Mouse (Mus musculus): ENCODE measurements around the gene Slc9a9. TPM values are rescaled to one million over a fixed set of nuclear protein-coding genes. Genes with fewer than 3 reads are reported as not detected.

Slc9a9 gene
- polyA plus RNA-seq, 1 experiment from 2014 or later, result 4.9 TPM

DNA sequence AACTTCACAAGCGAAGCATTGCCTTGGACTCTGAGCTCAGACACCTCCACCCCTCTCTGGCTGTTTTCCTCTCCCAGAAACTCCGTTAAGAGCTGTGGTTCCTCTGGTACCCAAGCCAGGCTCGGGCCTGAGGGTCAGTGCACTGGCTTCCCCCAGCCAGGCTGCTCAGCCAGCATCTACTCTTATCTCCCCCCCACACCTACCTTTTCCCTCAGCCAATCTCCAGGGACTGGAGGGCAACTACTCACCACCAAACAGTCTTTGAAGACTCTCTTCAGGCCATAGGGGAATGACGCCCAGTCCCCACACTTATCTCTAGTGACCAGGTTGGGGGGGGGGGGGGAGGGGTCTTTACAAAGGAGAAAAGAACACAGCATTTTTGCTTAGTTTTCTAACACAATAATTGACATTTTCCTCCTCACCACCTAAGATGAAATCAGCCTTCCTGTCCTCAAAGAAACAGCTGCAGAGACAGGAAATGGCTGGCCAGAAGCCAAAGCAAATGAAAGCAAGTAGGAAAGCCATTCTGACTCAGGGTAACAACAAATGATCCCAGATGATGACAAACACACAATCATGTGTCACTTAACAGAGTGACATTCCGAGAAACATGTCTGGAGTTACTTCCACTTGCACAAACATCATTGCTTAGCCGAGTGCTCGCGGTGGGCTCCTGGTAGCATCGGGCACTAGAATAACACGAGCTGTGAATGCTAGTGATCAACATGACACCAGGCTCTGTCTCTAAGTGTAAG lies 610.1 kb downstream of the Slc9a9 start:
- Histone ChIP-seq H3K27me3 (no peaks in the 10 kb centered on the region), H3K9me3 (replicated peaks) (no peaks in the 10 kb centered on the region), H3K4me2 (replicated peaks) (no peak overlapping the region), H3K4me1 (no peaks in the 10 kb centered on the region), H3K9ac (no peak overlapping the region), H3K4me3 (no peak overlapping the region), H3K36me3 (no peaks in the 10 kb centered on the region), H3K27ac (no peak overlapping the region)
- ATAC-seq (ENCODE audit: low FRiP score), result no peak
- WGBS, result 74% methylated on average over 10 of the region's 10 CpGs

Small RNA genes lying within 50 kb of the gene (microRNA-seq; reads per million reads assigned to microRNA genes)
- not detected for gene Mir7656

Other genes with a start within 250 kb of the Slc9a9 start
- gene 1190002N15Rik, start 131.8 kb upstream of the Slc9a9 start, polyA plus RNA-seq (2016; fragmentation: Nextera tagmentation; extraction: Ambion mirVana), result 34.6 and 36.4 TPM in 2 replicates